Mouse (Mus musculus) activated CD4-positive, CD25-positive, alpha-beta regulatory T cell, adult 4 months (primary cell): ENCODE measurements around the gene Dhdh. TPM values are rescaled to one million over a fixed set of nuclear protein-coding genes. Genes with fewer than 3 reads are reported as not detected.
A peak's percentile ranks its signal among the peaks of the same experiment; 100 is the strongest.
"Not testable (repeated sequence)": the region's sequence is repeated elsewhere in the genome, so short reads cannot be mapped to it uniquely, and the experiment has no call there.

Source experiments
- ATAC-seq: one replicate; pipeline ENCODE4 v1.8.0; 2017
- polyA plus RNA-seq, 2 experiments: library from polyadenylated mRNA; unstranded; fragments of 100-300 nt; shearing (Covaris generic); gene quantifications; one replicate each; pipeline ENCODE4 v1.2.1; 2017

Dhdh gene
- polyA plus RNA-seq, 2 experiments from 2014 or later = 0.61 to 1.3 TPM

DNA sequence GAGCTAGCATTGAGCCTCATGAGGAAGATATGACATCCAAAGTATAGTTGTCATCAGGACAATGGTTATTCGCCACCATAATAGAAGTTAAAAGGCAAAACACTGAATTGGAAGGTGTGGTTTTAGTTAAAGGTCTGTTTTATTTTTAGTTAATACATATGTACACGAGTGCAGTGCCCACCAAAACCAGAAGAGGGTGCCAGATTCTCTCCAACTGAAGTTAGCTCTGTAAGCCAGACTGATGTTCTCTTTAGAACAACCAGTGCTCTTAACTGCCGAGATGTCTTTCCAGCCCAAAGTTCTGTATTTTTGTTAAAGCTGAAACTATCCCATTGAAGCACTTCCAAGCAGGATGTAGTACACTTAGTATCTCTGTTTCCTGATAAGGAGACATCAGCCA is 17.7 kb downstream of the Dhdh start:
- ATAC-seq = peak; percentile 55

DNA sequence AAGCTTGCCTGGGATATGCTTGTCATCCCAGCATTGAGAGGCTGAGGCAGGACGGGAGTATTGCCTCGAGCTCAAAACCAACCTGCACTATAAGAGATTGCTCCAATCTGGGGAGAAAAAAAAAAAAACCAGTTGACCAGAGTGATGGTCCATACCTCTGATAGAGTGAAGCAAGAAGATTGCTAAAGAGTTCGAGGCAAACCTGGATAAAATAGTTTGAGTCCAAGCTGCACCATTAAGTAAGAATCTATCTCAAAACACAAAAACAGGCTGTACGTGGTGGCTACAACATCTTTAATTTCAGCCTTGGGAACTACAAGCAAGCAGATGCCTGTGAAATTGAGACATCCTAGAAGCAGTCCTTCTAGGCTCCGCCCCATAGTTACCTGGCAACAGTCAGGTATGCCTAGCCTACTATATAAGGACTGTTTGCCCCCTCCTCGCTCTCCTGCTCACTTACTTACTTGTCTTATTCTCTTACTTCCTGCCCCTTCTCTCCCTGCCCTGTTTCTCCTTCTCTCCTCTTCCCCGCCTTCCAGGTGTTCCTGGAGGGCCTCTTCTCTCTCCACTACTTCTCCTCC is 21.4 kb downstream of the Dhdh start:
- ATAC-seq = peak; percentile 15

DNA sequence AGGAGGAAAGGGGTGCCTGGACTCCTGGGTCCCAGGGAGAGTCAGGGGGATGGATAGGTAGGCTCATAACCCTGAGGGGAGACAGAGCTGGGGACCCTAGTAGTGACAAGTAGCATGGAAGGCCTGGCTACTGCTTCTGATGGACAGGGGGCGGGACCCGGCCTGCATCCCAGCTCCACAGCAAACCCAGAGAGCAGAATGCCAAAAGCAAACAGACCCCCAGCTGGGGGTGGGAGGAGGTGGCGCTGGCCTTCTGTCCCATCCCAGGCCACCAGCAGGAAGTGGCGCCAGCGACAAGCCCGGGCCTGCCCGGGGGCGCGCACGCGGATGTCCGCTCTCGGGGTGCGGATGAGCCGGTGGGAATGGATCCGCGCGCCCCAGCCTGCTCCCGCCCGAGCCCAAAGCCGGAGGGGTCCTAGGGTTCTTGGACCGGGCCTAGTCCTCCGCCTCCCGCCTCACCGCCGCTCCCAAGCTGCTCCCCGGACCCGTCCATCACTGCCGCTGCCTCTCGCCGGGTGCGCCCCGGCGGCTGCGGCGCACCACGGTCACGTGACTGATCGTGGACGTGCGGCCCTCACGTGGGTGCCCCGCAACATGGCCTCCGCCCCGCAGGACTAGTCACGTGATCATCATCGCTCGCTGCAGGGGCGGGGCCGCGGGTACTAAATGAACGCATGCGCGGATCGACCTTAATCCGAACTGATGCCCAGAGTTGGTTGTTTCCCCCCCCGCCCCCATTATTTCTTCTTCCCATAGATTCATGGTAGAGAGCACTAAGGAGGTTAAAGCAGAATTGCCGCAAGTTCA is 22.1 kb downstream of the Dhdh start, which contains the start of gene Bax:
Gene Bax (minus strand): TSS at position 616 of the 807 bp plus-strand sequence.
- ATAC-seq = peak; percentile 74

DNA sequence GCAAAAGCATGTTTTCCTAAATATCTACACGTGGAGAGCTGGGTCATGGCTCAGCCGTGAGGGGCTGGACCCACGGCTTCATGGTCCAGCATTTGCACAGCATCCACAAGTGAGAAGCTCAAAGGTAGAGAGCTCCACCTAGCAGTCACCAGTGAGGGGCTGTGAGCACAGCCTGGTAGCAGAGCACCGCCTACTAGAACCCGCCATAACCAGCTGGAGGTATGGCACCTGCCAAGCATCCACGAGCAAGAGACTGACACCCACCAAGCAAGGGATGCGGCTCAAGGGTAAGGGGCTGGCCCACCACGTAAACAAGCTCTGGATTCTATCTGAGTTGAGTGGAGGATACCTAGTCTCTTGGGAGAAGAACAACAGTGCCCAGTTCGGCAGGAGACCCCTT is 23.1 kb downstream of the Dhdh start:
- ATAC-seq = no peak

DNA sequence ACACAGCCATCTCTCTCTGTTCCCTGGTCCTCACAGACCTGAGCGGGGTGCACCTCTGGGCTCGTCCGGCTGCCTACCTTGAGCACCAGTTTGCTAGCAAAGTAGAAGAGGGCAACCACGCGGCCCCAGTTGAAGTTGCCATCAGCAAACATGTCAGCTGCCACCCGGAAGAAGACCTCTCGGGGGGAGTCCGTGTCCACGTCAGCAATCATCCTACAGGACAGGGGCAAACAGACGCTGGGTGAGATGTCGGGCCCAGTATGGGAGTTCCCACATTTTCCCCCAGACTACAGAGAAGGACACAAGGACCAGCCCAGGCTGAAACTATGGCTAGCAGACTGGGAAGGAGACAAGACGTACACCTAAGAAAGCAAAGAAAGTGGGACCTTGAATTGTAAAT is 23.5 kb downstream of the Dhdh start:
- no peak for ATAC-seq

DNA sequence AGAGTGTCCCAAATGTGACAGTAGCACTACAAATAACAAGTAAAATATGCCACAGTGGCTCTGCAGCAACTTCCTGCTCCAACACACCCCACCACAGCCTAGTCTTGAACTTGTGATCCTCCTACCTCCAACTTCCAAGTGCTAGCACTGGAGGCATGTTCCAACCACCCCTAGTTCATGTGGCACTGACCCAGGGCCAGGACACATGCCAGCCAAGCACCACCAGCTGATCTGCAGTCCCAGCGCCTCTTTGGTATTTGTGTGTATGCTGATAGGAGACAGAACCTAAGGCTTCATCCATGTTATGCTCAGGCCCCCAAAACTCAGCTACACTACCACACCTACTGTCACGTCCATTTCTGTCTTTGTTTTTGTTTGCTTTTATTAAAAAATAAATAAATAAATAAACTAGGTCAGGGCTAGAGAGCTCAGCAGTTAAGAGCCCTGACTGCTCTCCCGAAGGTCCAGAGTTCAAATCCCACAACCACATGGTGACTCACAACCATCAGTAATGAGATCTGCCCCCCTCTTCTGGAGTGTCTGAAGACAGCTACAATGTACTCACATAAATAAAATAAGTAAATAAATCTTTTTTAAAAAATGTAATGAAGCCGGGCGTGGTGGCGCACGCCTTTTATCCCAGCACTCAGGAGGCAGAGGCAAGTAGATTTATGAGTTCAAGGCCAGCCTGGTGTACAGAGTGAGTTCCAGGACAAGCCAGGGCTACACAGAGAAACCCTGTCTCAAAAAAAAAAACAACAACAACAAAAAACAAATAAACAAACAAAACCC is 24.4 kb downstream of the Dhdh start:
- no peak for ATAC-seq

DNA sequence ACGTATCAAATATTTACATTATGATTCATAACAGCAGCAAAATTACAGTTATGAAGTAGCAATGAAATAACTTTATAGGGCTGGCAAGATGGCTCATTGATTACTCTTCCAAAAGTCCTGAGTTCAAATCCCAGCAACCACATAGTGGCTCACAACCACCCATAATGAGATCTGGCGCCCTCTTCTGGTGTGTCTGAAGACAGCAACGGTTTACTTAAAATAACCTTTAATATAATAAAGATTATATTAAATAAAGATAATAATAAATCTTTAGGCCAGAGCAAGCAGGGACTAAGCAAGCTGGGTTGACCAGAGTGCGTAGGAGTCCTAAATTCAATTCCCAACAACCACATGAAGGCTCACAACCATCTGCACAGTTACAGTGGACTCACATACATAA is 25.7 kb downstream of the Dhdh start:
- ATAC-seq = not testable (repeated sequence)

DNA sequence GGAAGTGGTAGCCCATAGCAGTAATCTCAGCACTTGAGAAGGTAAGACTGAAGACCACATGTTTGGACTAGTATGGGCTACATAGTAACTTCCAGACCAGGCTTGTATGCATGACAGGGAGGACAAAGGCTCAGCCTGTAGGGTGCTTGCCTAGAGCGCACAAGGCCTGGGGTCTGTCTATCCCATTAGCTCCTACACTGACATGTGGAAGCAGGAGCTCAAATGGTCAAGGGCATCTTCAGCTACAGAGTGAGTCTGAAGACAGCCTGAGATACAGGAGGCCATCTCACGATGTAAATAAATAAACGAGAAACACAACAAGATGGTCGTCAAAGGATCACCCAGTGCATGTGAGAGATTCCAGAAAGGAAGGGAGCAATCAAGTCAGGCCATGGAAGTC is 26.3 kb downstream of the Dhdh start:
- no peak for ATAC-seq

DNA sequence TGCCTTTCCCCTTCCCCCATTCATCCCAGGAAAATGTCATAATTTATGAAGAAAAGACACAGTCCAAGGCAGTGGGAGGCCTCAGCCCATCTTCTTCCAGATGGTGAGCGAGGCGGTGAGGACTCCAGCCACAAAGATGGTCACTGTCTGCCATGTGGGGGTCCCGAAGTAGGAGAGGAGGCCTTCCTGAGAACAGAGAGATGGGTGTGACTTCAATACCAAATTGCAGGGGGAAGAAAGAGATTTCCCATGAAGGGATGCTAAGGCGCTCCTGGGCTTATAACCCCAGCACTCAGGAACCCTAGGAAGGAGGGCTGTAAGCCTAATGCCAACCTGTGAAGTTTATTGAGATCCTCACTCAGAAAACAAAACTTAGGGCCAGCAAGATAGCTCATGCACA is 26.8 kb downstream of the Dhdh start:
- ATAC-seq = no peak

DNA sequence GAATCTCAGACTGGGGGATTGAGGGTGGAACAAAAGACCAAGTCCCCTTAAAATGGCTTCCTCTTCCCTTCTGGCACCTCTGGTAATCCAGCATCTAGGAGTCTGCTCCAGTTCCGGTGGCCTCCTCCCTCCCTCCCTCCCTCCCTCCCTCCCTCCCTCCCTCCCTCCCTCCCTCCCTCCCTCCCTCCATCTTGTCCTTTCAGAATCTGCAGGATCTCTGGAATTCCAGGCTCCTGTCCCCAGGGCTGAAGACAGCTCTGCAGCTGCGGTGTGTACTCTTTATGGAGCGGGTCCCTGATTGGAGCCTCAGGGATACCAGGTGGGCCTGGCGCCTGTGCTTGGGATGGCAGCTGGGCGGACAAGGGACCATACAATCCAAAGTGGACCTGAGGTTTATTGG is 27.3 kb downstream of the Dhdh start:
- ATAC-seq = no peak

DNA sequence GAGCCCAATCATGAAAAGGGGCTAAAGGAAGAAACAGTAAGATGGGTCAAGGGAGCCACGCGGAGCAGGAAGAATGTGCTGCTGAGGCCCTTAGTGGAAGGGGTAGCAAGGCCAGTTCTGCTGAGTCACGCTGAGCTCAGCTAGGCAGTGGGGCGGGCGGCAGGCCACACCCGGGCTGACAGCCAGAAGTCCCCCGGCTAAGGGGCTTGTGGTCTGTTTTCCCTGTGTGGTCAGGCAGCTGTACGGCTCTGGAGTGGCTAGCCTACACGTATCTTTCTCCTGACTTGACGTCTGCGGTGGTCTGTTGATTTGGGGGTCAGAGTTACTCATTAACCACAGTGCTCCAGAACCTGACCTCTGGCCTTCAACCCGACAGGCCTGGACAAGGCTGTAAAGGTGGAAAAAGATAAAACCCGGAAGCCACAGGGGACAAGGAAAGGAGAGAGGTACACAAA is 27.7 kb downstream of the Dhdh start:
- ATAC-seq = no peak

DNA sequence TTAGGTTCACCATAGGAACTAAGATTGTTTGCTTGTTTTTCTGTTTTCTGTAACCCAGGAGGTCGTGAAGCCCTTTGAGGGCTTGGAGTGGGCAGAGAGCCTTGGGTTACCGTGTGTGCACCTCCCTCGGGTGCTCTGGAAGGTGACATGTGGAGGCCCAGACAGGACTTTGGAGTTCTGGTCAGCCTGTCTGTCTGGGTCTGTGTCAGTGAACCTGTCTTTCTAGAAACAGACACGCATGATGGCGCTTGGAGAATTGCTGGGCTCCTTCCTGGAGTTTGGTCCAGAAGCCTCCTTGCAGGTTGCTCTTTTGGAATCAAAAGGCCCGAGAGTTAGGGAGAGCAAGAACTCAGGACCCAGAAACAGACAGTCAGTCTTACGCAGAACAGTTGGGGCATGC is 28.2 kb downstream of the Dhdh start:
- no peak for ATAC-seq

DNA sequence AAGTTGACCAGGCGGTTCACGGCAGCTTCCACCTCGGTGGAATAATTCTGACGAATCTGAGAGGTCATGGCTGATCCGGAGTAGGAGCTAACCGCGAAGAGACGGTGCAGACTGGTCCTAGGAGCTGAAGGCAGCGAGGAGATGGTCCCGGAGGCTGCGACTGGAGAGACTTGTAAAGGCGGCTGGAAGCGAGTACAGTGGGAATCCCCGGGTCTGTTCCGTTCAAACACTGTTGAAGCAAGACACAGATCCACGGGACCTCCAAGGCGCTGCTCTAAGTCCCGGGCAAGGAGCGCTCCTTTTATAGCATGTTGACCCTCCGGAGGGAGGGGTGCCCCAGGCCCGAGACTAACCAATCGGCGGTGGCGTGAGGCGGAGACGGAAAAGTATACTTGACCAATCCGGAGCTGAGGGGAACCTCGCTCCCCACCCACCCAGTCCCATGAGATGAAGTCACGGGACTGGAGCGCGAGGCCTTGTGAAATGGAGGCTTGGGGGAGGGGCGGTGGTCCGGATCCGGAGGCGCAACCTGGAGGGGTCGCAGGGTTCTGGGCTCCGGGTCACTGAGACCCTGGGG is 29.0 kb downstream of the Dhdh start, which contains the start of gene Ftl1:
Gene Ftl1 (minus strand): TSS at position 321 of the 577 bp plus-strand sequence.
- ATAC-seq = peak; percentile 89

DNA sequence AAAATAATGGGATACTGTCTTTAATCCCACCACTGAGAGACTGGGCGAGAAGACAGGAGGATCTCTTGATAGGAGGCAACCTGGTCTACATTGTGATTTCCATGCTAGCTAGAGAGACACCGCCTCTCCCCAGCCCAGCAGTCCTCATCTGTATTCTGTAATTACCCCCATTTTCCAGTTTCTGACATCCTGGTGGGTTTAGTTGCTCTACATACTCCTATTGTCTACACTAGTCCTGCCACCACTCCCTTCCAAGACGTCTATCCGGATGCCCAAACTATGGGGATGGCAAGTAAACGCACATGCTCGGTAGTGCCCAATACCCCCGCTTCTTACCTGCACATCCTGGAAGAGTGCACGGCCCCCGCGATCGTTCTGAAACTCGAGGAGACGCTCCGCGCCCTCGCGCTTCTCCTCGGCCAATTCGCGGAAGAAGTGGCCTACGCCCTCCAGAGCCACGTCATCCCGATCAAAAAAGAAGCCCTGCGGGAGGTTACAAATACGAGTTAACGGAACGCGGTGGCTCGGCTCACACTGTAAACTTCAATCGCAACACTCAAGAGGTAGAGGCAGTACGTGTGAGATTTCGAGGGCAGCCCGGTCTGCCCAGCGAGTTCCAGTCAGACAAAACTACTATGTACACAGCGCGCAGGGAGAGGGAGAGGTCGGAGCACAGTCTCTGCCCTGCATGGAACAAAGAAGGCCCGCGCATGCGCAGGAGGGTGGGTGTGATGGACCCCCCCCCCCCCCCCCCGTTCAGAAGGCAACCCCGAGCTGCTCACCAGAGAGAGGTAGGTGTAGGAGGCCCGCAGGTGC is 29.6 kb downstream of the Dhdh start:
- peak; percentile 45 for ATAC-seq

DNA sequence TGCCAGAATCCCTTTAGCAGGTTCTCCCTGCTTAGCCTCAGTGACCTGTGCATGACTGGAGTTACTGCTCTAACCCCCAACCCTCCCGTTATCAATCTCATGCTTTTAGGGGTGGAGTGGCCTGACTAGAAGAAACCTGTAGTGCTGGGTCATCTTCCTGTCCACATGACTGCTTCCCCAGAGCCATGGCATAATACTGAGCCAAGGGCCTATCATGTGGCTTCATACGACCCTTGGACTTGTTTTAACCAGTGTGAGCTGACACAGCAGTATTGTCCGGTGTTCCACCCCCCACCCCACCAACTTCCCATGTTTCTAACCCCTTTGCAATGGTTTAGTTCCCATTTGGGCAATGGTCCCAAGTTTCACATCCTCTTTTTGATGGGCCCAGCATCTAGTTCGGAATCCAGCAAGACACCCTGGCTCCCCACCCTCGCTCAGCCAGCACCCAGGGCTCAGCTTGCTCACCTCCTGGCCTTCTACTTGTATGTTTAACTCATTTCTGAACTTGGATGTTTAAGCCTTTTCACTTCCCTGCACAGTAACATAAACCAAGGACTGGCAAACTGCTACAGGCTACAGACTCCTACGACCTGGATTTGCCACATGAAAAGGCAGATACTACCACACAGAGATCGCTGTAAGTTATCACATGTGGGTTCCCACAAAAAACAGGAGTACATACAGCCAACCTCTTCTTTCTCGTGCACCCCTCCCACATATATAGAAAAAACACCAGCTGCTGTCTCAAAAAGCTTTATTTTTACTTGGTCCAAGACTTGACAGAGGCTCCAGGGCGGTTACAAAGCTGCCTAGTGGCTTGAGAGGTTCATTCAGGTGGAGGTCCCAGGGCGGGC is 31.2 kb downstream of the Dhdh start:
- ATAC-seq = no peak

DNA sequence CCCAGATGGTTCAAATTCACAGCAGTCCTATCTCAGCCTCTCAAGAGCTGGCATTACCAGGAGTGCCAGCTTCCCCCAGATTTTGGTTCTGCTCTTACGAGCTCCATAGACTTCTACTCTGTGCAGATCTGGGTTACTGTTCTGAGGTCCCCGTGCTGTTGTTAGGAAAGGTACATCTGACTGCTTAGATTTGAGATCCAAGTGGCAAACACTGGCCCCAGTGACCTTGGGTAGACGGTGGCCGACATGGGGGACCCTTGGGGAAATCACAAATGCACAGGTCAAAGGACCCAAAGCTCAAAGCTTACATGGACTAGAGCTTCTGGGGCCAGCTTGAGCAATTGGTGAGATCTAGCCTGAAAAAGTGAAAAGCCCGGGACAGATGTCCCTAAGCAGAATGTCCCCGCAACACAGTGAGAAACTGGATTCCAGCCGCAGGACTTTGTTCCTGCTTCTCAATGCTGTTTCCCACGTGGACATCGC is 31.8 kb downstream of the Dhdh start:
- no peak for ATAC-seq

DNA sequence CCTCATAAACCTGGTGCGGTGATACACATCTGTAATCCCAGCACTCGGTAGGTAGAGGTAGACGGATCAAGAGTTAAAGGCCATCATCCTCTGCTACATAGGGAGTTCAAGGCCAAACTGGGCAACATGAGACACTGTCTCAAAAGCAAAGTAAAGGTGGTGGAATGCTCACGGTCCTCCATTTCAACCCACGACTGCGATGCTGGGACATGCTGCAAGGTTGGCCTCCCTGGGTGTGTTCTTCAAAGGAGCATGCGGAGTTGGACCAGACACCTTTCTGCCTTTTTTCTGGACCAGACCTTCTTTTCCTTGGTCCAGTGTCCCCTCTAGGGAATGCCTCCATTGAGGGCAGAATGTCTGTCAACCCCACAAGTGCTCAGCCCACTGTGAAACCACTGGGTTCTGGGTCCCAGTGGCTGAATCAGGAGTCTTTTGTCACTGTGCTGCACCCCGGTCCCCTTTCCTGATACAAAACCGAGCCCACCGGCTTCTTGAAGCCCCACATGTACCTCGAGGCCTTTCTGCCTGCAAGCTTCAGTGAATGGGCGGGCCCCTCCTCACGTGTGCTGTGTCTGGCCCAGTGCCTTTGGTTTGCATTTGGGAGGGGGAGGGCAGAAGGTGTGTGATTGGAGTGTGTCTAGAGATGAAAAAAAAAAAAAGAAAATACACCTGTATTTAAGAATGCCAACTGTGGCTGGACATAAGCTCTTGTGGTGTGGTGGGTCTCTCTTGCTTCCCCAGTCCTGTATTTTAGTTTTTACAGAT is 32.5 kb downstream of the Dhdh start:
- no peak for ATAC-seq

DNA sequence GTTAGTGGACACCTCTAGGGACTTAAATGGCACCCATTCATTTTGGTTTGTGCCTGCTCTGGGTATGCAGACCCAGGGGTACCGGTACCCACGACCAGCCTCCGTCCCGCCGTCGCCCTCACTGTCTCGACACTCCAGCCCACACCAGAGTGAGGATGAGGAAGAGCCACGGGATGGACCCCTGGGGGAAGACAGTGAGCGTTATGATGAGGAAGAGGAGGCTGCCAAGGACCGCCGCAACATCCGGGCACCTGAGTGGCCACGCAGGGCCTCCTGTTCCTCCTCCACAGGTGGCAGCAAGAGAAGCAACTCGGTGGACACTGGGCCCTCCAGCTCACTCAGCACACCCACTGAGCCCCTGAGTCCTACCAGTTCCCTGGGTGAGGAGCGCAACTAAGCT is 33.6 kb downstream of the Dhdh start:
- ATAC-seq = no peak

DNA sequence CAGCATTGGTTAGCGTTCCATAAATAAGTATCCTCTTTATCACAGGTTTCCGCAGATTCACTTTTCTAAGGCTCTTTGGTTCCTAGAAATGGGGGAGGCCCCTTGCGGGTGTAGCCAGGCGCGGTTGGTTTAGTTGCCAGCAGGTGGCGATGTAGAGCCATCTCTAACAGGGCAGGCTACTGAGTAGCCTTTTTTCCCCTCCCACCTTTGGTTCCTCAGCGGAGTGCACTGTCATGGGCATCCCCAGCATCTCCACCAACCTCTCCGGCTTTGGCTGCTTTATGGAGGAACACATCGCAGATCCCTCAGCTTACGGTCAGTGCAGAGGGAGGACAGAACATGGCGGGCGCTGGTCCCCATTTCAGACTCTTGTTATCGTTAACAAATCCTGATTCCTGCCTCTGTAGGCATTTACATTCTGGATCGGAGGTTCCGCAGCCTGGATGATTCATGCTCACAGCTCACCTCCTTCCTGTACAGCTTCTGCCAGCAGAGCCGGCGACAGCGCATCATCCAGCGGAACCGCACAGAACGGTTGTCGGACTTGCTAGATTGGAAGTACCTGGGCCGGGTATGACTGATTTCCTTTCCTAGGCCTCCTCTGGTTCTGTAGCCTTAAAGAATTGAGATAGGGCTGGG is 37.1 kb downstream of the Dhdh start:
- peak; percentile 90 for ATAC-seq

DNA sequence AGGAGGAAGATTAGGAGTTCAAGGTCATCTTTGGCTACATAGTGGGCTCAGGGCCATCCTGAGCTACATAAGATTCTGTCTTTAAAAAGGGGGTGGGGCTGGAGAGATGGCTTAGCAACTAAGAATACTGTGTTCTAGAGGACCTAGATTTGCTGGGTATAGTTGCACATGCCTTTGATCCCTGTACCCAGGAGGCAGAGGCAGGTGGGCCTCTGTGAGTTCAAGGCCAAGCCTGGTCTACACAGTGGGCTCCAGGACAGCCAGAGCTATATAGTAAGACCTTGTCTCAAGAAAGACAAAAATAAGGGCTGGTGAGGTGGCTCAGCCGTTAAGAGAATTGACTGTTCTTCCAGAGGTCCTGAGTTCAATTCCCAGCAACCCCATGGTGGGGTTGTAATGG is 38.6 kb downstream of the Dhdh start:
- no peak for ATAC-seq
